Mouse (Mus musculus) layer of hippocampus, adult 9-10 months (tissue): Measurements from ENCODE around the gene Gm10643.

ENCODE experiments used
- DNase-seq: peaks from one replicate; pipeline ENCODE4 v3.0.0; 2022; ENCODE audit warnings: low spot score

Gm10643 gene

GRCm38 (mm10) chr8:84070667-84071066, 5.7 kb upstream of the Gm10643 start:
- peak; percentile 48 for DNase-seq

DNA sequence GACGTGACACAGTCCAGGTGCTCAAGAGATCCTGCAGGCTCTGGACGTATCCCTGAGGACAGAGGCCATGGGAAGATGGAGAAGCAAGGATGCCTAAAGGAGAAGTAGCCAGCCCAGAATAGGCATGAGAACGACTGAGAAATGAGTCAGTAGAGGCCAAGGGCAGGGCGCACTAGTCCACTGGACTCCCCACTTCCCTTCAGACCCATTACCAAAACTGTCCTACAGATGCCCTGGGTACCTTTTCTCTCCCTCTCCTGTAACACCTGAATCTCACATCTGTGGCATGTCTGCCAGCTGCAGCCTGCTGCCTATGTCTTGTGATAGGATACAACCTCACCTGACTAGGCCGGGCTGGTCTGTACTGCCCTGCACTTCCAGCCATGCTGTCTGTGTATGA, 5.3 kb upstream of the Gm10643 start:
- no peak for DNase-seq

- no peak for DNase-seq
Observed at GRCm38 (mm10) chr8:84069750-84070149, 4.8 kb upstream of the Gm10643 start.

GRCm38 (mm10) chr8:84069169-84069568, 4.2 kb upstream of the Gm10643 start:
- DNase-seq: no peak

DNA sequence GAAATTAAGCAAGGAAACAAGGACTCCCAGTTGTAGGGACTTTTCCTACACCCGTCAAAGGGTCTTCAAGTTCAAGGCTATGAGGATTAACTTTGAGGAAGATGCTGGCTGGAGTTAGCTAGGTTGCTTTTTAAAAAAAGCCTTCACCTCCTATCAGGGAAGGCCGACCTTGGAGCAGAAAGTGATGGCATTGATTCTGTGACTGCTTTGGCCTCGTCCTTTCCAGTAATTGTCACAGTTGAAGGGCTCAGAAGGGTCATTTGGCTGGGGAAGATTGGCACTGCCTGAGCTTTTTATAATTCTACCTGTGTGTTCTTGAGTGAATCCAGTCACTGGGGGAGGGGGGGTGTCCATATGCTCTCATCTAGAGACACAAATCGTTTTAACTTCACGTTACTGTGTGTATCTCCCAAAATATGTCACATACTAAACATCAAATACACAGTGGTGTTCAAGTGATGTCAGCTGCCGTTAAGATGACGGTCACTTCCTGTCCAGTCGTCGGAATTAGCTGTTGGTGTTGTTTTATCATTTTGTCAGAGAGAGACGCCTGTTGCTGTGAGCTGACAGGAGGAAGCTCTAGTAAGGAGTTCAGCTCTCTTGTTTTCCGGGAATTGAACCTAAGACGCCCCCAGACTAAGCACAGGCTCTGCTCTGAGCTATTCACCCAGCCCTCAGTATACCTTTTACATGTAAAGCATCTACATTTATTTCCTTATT, 3.5 kb upstream of the Gm10643 start:
- DNase-seq: no peak

- DNase-seq: no peak
Observed at GRCm38 (mm10) chr8:84067911-84068310, 3.0 kb upstream of the Gm10643 start.

- peak; percentile 87 for DNase-seq
Observed at GRCm38 (mm10) chr8:84067047-84067573, 2.2 kb upstream of the Gm10643 start.

DNA sequence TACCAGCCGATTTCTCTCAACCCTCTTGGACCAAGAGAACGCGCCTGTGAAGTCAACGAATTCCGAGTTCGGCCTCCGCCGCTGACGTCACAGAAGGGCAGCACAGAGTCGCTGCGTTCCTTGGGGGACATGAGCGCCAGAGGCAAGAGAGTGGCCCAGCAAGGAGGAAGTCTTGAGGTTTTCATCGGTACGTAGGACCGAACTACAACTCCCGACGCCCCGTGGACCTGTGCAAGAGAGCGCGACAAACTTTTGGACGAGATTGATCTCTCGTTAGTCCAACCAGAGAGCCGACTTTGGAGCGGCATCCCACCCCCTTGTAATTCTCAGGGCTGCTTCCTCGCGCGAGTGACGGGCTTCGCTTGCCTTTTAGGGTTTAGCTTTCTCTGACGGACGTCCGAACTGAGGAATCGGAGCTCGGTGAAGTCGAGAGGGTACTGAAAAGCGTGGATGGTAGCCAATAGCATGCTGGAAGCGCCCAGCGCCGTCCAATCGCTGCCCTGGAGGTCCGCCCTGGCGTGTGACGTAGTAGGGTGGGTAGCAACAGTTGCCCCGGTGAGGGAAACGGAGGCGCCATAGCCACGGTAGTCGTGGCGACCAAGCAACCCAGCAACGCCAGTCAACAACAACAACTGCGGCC, 1.5 kb upstream of the Gm10643 start, which contains the start of gene Rfx1:
Gene Rfx1, plus strand, starts transcription at position 544 of the 640 bp plus-strand sequence.
- peak; percentile 100 for DNase-seq

- no peak for DNase-seq
Observed at GRCm38 (mm10) chr8:84065457-84066072, 628 bp upstream of the Gm10643 start.

- DNase-seq: no peak
Observed at GRCm38 (mm10) chr8:84063861-84064610, 901 bp downstream of the Gm10643 start.

DNA sequence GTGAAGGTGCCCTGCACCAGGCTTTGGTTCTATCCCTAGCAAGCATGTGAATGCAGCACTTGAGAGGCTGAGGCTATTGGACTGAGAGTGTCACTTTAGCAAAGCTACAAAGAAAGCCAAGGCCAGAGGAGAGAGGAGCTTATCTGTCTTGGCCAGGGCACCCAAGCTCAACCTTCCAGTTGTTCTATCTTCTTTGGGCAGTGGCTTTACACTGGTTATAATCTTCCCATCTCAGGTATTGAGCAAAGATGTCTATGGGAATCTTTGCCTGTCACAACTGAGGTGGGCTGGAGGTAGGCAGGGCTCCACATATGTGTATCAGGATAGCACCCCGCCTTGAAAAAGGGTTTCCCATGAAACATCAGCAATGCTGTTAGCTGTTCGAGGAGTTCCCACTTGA, 4.7 kb downstream of the Gm10643 start:
- no peak for DNase-seq

DNA sequence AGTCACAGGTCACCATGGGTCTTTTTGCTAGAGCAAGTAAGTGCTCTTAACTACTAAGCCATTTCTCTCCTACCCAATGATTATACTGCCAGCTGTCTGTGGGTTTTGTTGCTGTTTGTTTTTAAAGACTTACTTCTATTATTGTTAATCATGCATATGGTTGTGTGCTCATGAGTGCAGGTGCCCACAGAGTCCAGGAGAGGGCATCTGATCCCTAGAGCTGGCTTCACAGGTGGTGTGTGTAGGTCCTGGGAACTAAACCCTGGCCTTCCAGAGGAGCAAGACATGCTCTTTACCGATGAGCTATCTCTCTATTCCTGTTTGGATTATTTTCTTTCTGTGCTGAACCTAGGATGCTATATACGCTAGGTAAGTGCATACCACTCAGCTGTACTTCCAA, 5.7 kb downstream of the Gm10643 start:
- DNase-seq: no peak

GRCm38 (mm10) chr8:84057827-84058226, 7.1 kb downstream of the Gm10643 start:
- no peak for DNase-seq

- no peak for DNase-seq
Observed at GRCm38 (mm10) chr8:84053229-84053628, 11.7 kb downstream of the Gm10643 start.

DNA sequence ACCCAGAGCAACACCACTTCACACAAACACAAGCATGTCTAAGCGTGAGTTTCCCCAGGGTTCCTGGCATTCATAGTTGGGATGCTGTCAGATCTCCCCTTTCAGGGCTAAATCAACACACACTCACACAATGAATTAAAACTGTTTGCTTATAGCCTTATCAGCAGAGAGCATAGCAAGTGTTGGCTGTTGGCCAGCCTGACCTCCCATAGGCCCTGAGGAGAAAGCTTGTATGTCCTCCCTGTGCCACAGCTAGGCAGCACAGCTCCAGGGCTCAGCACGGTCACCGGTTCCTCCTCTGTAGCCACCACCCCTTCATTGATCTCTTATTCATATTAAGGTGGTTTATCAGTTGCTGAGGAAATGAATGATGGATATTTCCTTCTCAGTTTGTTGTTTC, 12.2 kb downstream of the Gm10643 start:
- no peak for DNase-seq

DNA sequence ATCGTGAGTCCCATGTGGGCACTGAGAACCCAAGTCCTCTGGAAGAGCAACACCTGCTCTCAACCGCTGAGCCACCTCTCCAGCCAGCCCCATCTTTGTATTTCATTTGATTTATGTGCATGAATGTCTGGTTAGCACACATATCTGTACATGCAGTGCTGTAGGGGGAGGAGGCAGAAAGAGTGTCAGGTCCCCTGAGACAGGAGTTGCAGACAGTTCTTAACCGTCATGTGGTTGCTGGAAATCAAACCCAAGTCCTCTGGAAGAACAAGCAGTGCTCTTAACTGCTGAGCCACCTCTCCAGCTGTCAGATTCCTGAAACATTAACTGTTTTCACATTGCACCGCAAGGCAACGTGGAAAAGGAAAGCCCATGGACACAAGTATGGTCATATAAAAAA, 16.8 kb downstream of the Gm10643 start:
- no peak for DNase-seq

GRCm38 (mm10) chr8:84046505-84046904, 18.4 kb downstream of the Gm10643 start:
- DNase-seq: no peak

DNA sequence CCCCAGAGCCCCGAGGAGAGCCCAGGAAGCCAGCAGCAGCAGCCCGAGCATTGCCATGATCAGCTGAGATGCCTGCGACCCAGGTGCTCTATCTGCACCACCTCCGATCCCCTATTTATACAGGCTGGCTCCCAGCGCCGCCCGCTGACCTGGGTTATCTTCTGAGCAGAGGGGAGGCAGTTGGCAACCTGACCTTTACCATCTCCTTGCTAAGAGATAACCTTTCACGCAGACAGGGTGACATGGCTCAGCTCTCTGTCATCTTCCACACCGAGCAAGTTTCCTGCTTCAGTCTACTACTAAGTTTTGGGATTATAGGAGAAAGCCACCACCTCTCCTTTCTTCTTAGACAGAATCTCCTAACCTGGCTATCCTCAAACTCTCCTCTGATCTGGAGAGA, 20.0 kb downstream of the Gm10643 start, which contains the start of gene Rln3:
Gene Rln3, minus strand, starts transcription at position 101 of the 400 bp plus-strand sequence.
- DNase-seq: no peak

GRCm38 (mm10) chr8:84044103-84044502, 20.8 kb downstream of the Gm10643 start:
- DNase-seq: no peak

DNA sequence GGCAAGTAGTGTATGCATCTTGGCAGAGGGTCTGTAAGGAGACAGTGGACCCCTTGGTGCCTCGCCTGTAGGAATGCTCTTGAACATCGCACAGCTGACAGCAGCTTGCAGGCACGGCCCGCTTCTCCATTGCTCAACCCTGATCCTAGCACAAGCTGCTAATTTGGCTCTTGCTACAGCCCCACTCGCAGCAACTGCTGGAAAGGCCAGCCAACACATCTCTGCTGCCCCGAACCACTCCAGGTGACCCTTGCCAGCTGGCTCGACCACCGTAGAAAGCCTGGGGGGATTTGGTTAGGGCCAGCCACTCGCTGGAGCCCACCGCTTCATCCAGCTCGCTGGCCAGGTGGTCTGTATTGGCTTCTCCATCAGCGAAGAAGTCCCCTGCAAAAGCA, 22.0 kb downstream of the Gm10643 start:
- DNase-seq: no peak

DNA sequence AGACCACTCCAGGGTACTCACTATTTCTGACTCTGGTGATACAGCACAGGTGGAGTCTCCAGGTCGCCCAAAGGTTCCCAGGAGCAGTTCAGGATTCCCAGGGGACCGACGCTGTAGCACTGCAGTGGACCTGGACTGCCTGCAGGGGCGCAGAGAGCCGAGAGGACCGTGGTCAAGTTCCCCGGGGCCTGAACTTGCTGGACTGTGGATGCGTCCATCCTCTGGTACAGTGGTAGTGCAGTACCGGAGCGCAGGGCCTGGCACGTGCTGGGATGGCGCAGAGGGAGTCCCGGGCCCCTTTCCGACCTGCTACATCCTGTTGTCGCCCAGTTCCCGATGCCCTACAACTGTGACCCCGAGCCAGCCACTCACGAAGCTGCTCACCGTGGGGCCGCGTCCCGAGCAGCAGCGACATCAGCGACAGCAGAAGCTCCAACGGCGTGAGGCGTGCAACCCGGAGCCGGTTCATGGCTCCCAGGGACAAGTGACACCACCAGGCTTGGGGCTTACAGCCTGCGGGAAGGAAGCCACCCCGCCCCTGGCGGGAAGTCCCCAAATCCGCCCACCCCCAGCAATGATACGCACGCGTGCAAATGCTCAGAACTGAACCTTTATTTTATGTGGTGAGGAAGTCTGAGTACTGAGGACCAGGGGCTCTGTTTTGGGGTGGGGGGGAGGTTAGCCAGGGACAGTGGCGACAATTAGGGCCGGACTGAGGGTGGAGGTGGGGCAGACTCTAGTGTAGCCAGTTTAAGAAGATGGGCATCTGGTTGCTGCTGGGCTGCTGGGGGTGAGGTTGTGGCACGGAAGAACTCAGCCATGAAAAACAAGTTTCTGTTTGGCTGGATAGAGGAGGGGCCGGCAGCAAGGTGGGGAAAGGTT, 22.6 kb downstream of the Gm10643 start, which contains the start of gene Il27ra:
Gene Il27ra, minus strand, starts transcription at position 524 of the 882 bp plus-strand sequence.
- DNase-seq: no peak
